Mouse (Mus musculus): ENCODE data around the gene Gabarapl1.

DNA sequence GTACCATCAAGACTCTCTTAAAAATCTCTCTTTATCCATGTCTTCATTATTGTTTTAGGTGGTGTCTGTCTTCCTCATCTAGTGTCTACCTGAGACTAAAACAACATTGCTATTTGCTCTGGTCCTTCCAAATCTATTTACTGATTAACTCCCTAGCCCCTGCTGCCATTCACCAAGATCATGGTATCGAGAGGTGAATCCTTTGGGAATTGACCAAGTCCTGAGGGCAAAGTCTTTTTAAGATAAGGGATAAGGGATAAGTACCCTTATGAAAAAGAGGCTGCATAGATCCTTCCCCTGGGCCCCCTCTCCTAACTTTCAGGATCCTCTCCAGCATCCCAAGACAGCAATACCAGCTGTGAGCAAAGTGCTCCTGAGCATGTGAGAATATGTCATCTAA lies 3.4 kb upstream of the Gabarapl1 start:
- TF ChIP-seq GATA1 (IDR thresholded peaks at IDR 0.05; ENCODE audit: low read length): no peak
- no peak for TF ChIP-seq TAL1 (IDR thresholded peaks at IDR 0.05; ENCODE audit: low read length)
